Mouse (Mus musculus) neural tube, embryonic 10.5 days (tissue): ENCODE results near the gene Rnf217.

Experiments used
- DNase-seq: peaks from one replicate; pipeline ENCODE4 v3.0.0-alpha.2; 2017; ENCODE audit warnings: low spot score; ENCODE audit errors: extremely low spot score

Rnf217 gene

GRCm38 (mm10) chr10:31555433-31555960, 53.5 kb downstream of the Rnf217 start:
- DNase-seq = no peak

- DNase-seq = no peak
Measured at GRCm38 (mm10) chr10:31553302-31553701, 55.7 kb downstream of the Rnf217 start.

- DNase-seq = no peak
Measured at GRCm38 (mm10) chr10:31551850-31552249, 57.1 kb downstream of the Rnf217 start.

GRCm38 (mm10) chr10:31551362-31551761, 57.6 kb downstream of the Rnf217 start:
- no peak for DNase-seq

- DNase-seq = no peak
Measured at GRCm38 (mm10) chr10:31547156-31547555, 61.8 kb downstream of the Rnf217 start.

DNA sequence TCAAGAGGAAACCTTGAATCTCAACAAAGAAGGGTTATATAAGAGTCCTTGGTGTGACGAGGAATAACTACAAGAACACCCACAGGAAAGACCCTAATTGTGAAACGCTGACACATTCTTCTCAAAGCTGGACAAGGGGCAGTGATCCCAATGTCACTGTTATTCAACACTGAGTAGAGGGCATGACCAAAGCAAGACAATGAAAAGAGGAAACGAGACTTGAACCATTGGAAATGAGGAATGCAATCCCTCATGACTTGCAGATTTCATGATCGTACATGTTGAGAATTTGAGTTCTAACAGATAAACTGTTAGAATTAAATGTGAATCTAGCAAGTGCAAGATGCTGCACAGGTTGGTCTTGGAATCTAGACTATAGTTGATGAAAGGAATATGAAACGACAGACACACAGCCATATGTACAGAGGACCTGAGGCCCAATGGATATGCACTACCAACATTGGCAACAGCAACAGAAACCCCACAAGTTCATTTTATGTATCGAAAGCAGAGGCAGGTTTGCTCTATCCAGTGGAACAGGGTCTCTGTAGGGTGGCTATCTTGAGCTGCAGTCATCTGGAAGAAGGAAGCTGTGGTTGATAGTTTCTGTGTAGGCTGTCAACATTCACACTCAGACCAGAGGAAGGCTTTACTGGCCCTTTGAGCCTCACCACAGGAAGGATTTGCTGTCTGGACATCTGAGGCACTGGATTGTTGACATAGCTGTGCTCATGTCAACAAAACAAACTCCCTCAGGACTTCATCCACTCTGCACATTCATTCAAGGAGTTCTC, 64.6 kb downstream of the Rnf217 start:
- no peak for DNase-seq

GRCm38 (mm10) chr10:31540518-31540917, 68.5 kb downstream of the Rnf217 start:
- no peak for DNase-seq

DNA sequence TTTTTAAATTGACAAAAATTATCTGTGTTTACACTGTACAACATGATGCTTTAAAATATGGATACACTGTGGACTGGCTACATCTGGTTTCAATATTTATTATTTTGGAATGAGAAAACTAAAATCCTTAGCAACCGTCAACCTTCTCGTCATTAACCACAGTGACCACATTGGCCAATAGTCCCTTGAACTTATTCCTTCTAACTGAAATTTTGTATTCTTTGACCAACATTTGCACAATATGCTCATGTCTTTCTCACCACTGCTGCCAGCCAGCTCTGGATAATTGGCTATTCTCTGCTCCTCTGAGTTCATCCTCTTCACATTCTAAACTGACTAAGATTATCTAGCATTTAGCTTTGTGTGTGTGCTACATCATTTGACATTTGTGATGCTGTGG, 69.6 kb downstream of the Rnf217 start:
- DNase-seq = no peak

DNA sequence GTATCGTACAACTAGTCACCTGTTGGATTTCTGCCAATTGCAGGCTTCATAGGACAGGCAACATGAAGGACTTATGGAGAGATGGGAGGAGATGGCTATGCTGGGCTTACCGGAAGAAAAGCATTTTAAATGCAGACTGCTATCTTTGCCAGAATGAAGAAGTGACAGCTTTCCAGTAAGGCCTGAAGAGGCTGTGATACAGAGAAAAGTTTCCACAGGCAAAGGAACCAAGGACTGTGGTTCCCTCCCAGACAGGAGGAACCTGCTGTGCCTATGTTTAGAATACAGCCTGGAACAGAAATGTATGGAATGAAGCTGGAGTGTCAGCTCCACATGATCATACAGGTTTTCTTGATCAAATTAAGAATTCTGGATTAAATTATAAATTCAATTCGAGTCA, 70.3 kb downstream of the Rnf217 start:
- DNase-seq = no peak

DNA sequence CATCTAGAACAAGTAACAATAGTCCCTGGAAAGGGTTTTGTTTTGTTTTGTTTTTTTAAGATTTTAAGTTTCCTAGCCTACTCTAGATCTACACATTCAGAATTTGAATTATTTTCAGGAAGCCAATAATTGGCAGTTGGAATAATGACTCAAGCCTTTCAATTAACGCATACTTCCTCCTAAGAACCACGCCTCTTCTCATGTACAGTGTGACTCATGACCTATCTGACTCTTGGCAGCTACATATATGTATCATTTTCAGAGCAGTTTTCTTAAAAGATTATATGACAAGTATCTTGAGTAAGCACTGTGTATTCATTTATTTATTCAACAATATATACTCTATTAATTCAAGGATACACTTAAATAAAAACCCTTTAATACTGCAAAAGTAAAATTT, 70.7 kb downstream of the Rnf217 start:
- no peak for DNase-seq

DNA sequence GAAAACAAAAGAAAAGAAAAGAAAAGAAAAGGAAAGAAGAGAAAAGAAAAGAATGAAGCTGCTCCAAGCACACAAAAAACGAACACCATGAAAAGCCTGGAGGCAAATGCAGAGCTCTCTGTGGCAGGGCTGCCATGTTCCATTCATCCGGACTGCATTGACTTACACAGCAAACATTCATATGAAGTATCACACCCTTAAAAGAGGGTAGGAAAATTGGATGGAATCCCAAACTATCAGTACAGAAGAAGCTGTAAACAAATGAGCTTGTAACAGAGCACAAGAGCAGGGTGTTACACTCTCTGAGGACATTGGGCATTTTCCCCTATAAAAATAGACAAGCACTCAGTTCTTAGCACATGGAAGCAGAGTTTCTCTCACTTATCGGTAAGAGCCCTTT, 71.8 kb downstream of the Rnf217 start:
- DNase-seq = no peak

DNA sequence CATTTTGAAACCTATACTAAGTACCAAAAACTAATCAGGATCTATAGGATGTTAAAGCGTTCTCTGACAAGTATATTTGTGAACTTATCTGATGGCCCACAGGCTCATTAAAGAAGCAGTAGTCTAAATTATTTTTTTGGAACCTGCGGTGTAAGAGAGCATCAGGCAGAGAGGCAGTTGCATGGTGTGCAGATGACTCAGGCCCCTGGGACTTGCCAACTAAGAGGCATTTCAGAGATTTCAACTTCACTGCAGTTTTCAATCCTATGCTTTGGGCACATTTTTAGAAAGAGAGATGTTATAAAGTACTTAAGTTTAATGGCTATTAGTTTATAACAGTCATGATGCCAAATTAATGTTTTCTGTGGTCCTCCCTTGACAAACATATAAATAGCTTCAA, 73.9 kb downstream of the Rnf217 start:
- no peak for DNase-seq

- DNase-seq = no peak
Measured at GRCm38 (mm10) chr10:31533270-31533826, 75.6 kb downstream of the Rnf217 start.

DNA sequence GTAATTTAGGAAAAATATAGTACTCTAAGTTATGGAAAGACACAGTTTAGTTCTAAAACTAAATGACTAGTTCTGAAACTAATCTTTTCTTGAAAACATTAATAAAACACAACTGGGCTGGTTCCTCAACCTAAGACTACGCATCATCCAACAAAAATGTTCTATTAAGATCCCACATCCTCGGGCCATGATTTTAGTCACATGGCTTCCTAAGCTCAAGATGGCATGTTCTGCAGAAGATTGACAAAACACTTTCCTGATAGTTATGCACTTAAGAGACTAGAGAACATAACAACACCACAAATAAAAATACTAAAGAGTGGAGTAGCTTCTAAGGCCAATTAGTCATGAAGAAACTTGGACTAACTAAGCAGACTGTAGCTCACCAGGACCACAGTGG, 76.2 kb downstream of the Rnf217 start:
- no peak for DNase-seq

GRCm38 (mm10) chr10:31528297-31528984, 80.5 kb downstream of the Rnf217 start:
- DNase-seq = no peak

DNA sequence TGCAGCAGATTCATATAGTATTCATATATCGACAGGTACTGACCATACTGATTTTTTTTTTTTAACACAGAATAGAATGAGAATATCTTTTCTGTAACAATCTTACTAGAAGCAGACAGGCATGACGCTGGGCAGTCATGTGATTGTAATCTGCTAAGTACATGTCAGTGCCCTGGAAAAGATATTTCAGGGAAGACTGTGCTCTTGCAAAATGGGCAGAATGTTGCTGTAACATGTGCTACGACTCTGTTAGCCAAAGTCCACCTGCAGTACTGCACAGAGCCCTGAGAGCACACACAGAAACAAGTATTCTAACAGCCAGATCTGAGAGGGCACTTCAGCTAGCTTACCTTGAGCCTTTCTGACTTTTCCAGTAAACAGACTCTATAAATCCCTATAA, 83.3 kb downstream of the Rnf217 start:
- no peak for DNase-seq

DNA sequence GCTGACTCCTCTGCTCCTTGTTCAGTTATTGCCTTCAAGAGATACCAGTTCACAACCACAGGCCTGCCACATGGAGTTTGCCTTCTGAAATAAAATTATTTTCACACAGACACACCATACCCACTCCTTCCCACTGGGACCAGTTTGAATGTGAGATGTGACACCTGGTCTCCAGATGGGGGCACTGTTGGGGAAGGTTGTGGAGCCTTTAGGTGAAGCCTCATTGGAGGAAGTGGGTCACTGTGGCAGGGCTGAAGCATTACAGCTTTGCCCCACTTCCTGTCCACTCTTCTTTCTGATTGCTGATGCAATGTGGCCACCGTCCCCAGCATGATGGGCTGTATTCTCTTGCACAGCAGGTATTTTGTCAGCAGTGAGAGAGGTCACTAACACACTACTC, 89.6 kb downstream of the Rnf217 start:
- DNase-seq = no peak

DNA sequence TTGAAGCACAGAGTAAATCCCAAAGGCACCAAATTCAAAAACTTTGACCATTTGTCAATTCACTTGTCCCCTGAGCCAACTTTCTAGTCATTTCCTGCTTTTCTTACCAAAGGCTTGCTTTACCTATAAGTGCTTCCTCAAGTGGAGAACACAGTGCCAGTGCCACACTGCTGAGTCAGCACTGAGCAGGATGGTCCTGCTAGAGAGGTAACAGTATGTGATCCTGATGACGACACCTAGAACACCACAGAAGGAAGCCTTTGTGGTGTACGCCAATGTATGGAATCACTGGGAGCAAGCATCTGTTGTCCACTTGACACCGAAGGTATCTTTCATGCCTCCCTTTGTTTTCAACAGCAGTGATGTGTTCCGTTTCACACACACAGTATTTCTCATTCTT, 90.8 kb downstream of the Rnf217 start:
- DNase-seq = no peak

DNA sequence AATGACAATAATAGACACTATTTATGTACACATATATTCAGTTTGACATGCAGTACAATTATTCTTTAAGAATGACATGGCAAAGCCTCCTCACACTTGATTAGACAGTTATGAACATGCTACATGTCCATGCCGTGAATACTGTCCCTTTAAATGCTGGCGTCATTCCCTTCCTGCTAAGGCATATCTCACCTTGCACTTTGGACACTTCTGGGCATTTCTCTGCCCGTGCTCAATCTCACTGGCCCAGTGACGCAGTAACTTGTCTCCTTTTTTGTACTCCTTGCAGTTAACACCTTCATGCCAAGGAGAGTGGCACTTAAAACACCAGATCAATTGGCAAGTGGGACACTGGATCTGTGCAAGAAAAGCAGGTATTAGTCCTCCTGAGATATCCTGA, 91.8 kb downstream of the Rnf217 start:
- no peak for DNase-seq

GRCm38 (mm10) chr10:31515897-31516296, 93.1 kb downstream of the Rnf217 start:
- DNase-seq = no peak

- no peak for DNase-seq
Measured at GRCm38 (mm10) chr10:31504134-31504551, 104.8 kb downstream of the Rnf217 start.

DNA sequence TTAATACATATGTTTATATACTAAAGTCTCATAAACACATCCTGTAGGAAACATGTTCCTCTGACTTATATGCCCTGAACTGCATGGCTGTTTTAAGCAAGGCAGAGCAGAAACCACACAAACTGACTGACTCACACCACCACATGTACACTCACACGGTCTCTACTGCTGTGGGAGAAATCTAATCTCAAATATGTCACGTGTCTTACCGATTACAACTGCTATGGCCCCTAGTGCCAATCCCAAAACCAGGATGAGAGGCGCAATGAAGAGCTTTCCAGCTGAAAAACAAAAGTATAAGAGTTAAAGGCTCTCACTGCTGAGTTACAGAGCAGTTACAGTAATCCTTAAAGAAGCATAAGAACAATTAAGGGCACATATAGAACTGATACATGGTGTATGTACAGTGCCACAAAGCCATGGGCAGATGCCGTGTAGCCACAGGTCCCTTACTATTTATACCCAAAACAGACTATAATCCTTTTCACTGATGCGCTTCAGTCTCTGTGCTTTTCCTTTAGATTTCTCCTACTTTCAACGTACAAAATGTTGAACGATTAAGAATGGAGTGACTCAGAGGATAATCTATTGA, 105.3 kb downstream of the Rnf217 start:
- DNase-seq = no peak
